Mouse (Mus musculus) heart, postnatal 0 days (tissue): ENCODE results near the gene Cela2a.

Source experiments
- CTCF ChIP-seq: IDR thresholded peaks from 2 replicates; pipeline ENCODE4 v1.5.1; 2016; ENCODE audit warnings: antibody characterized with exemption, control low read depth, low read depth
- EP300 ChIP-seq: IDR thresholded peaks from 2 replicates; pipeline ENCODE4 v1.6.1; 2016; ENCODE audit warnings: antibody characterized with exemption, low read depth

DNA sequence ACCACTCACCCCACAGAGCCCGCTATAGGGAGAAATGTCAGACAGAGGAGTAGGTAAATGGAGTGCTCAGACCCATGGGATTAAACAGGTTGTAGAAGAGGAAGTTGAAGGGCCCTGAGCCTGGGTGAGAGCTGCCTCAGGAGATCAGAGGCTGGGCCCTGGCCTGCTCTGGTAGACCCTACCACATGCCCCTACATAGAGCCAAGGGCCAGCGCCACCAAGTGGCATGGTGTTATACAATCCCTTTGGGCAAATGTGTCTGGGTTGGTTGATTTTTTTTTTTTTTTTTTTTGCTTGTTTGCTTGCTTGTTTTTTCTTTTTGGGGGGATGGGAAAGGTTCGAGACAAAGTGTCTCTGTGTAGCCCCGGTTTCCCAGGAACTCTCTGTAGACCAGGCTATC is 21.9 kb downstream of the Cela2a start:
- no peak for TF ChIP-seq CTCF
- TF ChIP-seq EP300 = no peak
